Mouse (Mus musculus) embryonic fibroblast, embryonic 13.5 days (primary cell): ENCODE results near the gene Spred2.

Experiments
- CTCF ChIP-seq: IDR thresholded peaks from 2 replicates; pipeline ENCODE4 v1.5.1; 2011; ENCODE audit warnings: mild to moderate bottlenecking, control low read depth, low read length, moderate library complexity, borderline replicate concordance; ENCODE audit not compliant: insufficient read depth
- POLR2A ChIP-seq: IDR thresholded peaks from 2 replicates; pipeline ENCODE4 v1.6.1; 2011; ENCODE audit warnings: low read depth, mild to moderate bottlenecking, control low read depth, low read length, moderate library complexity

DNA sequence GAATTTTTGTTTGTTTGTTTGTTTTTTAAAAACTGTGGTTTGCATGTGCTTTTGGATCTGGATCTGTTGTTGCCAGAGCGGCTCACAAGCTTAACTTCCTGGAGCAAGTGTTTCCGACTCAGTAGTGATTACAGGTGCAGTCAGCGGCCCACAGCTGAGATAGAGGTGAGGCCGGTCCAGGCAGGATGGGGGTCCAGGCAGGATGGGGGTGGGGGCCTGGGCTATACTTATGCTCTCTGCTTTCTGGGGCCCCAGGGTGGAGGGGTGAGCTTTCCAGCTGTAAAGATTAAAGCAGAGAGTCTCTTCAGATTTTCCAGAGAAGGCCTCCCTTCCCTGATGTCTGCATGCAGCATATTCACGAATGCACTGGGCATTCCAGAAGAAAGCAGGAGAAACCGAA is 64.5 kb downstream of the Spred2 start:
- TF ChIP-seq CTCF (no peak), POLR2A (no peak)
